Mouse (Mus musculus) mouse embryonic stem cell (cell line): ENCODE data around the gene Psmd11.

Experiments
- in situ Hi-C, 2 experiments: fragments of 300-500 bp; cut with MboI; formaldehyde crosslinking; loops; 1 replicate in 1 of 2; 3 replicates in 1 of 2; pipeline ENCODE4 v1.14.3; 2019 to 2020; ENCODE audit warnings: low sequenced_read_pairs in 2 of 2, low pct_unique_long_range_greater_than_20kb in 1 of 2, mixed read lengths in 1 of 2; ENCODE audit not compliant: unreplicated experiment in 1 of 2

Gene Psmd11

GRCm38 (mm10) chr11:80477341-80478199 is 49.2 kb downstream of the Psmd11 start:
- in situ Hi-C loops, result no loop called here

- in situ Hi-C loops, result no loop called here
Observed at GRCm38 (mm10) chr11:80478694-80479412, 50.4 kb downstream of the Psmd11 start.

- in situ Hi-C loops, result no loop called here
Observed at GRCm38 (mm10) chr11:80479425-80479824, 51.0 kb downstream of the Psmd11 start.

GRCm38 (mm10) chr11:80479906-80480866 is 51.8 kb downstream of the Psmd11 start:
- in situ Hi-C loops, result no loop called here

GRCm38 (mm10) chr11:80481409-80482050 is 53.1 kb downstream of the Psmd11 start:
- in situ Hi-C loops, result no loop called here

- in situ Hi-C loops, result no loop called here
Observed at GRCm38 (mm10) chr11:80482347-80482746, 53.9 kb downstream of the Psmd11 start.

GRCm38 (mm10) chr11:80482921-80483320 is 54.5 kb downstream of the Psmd11 start:
- in situ Hi-C loops, result no loop called here

- in situ Hi-C loops, result no loop called here
Observed at GRCm38 (mm10) chr11:80483536-80484067, 55.2 kb downstream of the Psmd11 start.

GRCm38 (mm10) chr11:80484191-80484791 is 55.9 kb downstream of the Psmd11 start:
- in situ Hi-C loops, result no loop called here

- in situ Hi-C loops, result no loop called here
Observed at GRCm38 (mm10) chr11:80485120-80485551, 56.7 kb downstream of the Psmd11 start.

GRCm38 (mm10) chr11:80485622-80486206 is 57.3 kb downstream of the Psmd11 start:
- in situ Hi-C loops, result no loop called here

GRCm38 (mm10) chr11:80487904-80488587 is 59.6 kb downstream of the Psmd11 start:
- in situ Hi-C loops, result no loop called here

- in situ Hi-C loops, result no loop called here
Observed at GRCm38 (mm10) chr11:80489172-80489881, 60.9 kb downstream of the Psmd11 start.

GRCm38 (mm10) chr11:80489882-80490196 is 61.4 kb downstream of the Psmd11 start:
- in situ Hi-C loops, result no loop called here

GRCm38 (mm10) chr11:80490831-80491230 is 62.4 kb downstream of the Psmd11 start:
- in situ Hi-C loops, result no loop called here

- in situ Hi-C loops, result no loop called here
Observed at GRCm38 (mm10) chr11:80493186-80493585, 64.8 kb downstream of the Psmd11 start.
